Mouse (Mus musculus): ENCODE measurements around the gene Jmjd4. TPM values are rescaled to one million over a fixed set of nuclear protein-coding genes. Genes with fewer than 3 reads are reported as not detected.

The Jmjd4 gene
- polyA plus RNA-seq, 1 experiment from 2014 or later, result 21.4 TPM

Other genes with a start within 250 kb of the Jmjd4 start
- 97.4 and 108 TPM in 2 replicates for gene Mrpl55, start 247.6 kb upstream of the Jmjd4 start, polyA plus RNA-seq (2014; fragmentation: Nextera tagmentation; extraction: Ambion mirVana)
- gene 2310033P09Rik, start 241.7 kb upstream of the Jmjd4 start, polyA plus RNA-seq (2014; fragmentation: Nextera tagmentation; extraction: Ambion mirVana), result 22.4 and 25.4 TPM in 2 replicates
- gene Arf1, start 221.8 kb upstream of the Jmjd4 start, polyA plus RNA-seq (2014; fragmentation: Nextera tagmentation; extraction: Ambion mirVana), result 617 and 621 TPM in 2 replicates
- gene Wnt3a, start 159.3 kb upstream of the Jmjd4 start, polyA plus RNA-seq (2014; fragmentation: Nextera tagmentation; extraction: Ambion mirVana), result 0.12 and 0.31 TPM in 2 replicates
- gene Wnt9a, start 143.1 kb upstream of the Jmjd4 start, polyA plus RNA-seq (2014; fragmentation: Nextera tagmentation; extraction: Ambion mirVana), result 0.72 and 2.1 TPM in 2 replicates
- not detected in 2 replicates for gene Prss38, start 74.4 kb upstream of the Jmjd4 start, polyA plus RNA-seq (2014; fragmentation: Nextera tagmentation; extraction: Ambion mirVana)
- 622 and 695 TPM in 2 replicates for gene Snap47, start 1.1 kb downstream of the Jmjd4 start, polyA plus RNA-seq (2014; fragmentation: Nextera tagmentation; extraction: Ambion mirVana)
- 13.9 and 15.0 TPM in 2 replicates for gene Zfp867, start 22.4 kb downstream of the Jmjd4 start, polyA plus RNA-seq (2014; fragmentation: Nextera tagmentation; extraction: Ambion mirVana)
- 11.3 and 13.0 TPM in 2 replicates for gene Zkscan17, start 76.7 kb downstream of the Jmjd4 start, polyA plus RNA-seq (2014; fragmentation: Nextera tagmentation; extraction: Ambion mirVana)
- 0.12 and 0.17 TPM in 2 replicates for gene Nlrp3, start 91.5 kb downstream of the Jmjd4 start, polyA plus RNA-seq (2014; fragmentation: Nextera tagmentation; extraction: Ambion mirVana)
- 0.12 TPM in 1 of 2 replicates, not detected in the other for gene Olfr222, start 126.2 kb downstream of the Jmjd4 start, polyA plus RNA-seq (2014; fragmentation: Nextera tagmentation; extraction: Ambion mirVana)
- not detected in 2 replicates for gene Olfr223, start 143.2 kb downstream of the Jmjd4 start, polyA plus RNA-seq (2014; fragmentation: Nextera tagmentation; extraction: Ambion mirVana)
- 54.6 and 61.9 TPM in 2 replicates for gene Mprip, start 211.3 kb downstream of the Jmjd4 start, polyA plus RNA-seq (2014; fragmentation: Nextera tagmentation; extraction: Ambion mirVana)

Data from neural tube, embryonic 14.5 days (tissue).